Mouse (Mus musculus): ENCODE data around the gene Sertad1.
"Not testable (repeated sequence)": the region's sequence is repeated elsewhere in the genome, so short reads cannot be mapped to it uniquely, and the experiment has no call there.

Gene Sertad1

GRCm38 (mm10) chr7:27473835-27474489 lies 12.7 kb upstream of the Sertad1 start:
- DNase-seq: no peak

- peak; percentile 100 for DNase-seq
Measured at GRCm38 (mm10) chr7:27474490-27474954, 12.2 kb upstream of the Sertad1 start.

- DNase-seq: no peak
Measured at GRCm38 (mm10) chr7:27475596-27475995, 11.1 kb upstream of the Sertad1 start.

- DNase-seq: no peak
Measured at GRCm38 (mm10) chr7:27476098-27476635, 10.5 kb upstream of the Sertad1 start.

- no peak for DNase-seq
Measured at GRCm38 (mm10) chr7:27478561-27478960, 8.1 kb upstream of the Sertad1 start.

GRCm38 (mm10) chr7:27479750-27480149 lies 7.0 kb upstream of the Sertad1 start:
- no peak for DNase-seq

GRCm38 (mm10) chr7:27480506-27480905 lies 6.2 kb upstream of the Sertad1 start:
- peak; percentile 89 for DNase-seq

GRCm38 (mm10) chr7:27480927-27481626 lies 5.6 kb upstream of the Sertad1 start:
- no peak for DNase-seq

- DNase-seq: peak; percentile 100
Measured at GRCm38 (mm10) chr7:27481627-27481969, 5.1 kb upstream of the Sertad1 start.

GRCm38 (mm10) chr7:27483860-27484259 lies 2.9 kb upstream of the Sertad1 start:
- no peak for DNase-seq

GRCm38 (mm10) chr7:27486102-27486769 lies 474 bp upstream of the Sertad1 start:
- no peak for DNase-seq

GRCm38 (mm10) chr7:27487740-27488268 lies 1.1 kb downstream of the Sertad1 start:
- DNase-seq: peak; percentile 98

- DNase-seq: peak; percentile 95
Measured at GRCm38 (mm10) chr7:27489270-27489869, 2.7 kb downstream of the Sertad1 start.

GRCm38 (mm10) chr7:27490227-27490542 lies 3.5 kb downstream of the Sertad1 start:
- no peak for DNase-seq

GRCm38 (mm10) chr7:27490543-27491329 lies 4.0 kb downstream of the Sertad1 start:
- peak; percentile 100 for DNase-seq

GRCm38 (mm10) chr7:27491856-27492255 lies 5.1 kb downstream of the Sertad1 start:
- DNase-seq: peak; percentile 94

GRCm38 (mm10) chr7:27493022-27493421 lies 6.3 kb downstream of the Sertad1 start:
- peak; percentile 91 for DNase-seq

- DNase-seq: no peak
Measured at GRCm38 (mm10) chr7:27493450-27493849, 6.7 kb downstream of the Sertad1 start.

- DNase-seq: not testable (repeated sequence)
Measured at GRCm38 (mm10) chr7:27494659-27495367, 8.1 kb downstream of the Sertad1 start.

GRCm38 (mm10) chr7:27499036-27499435 lies 12.3 kb downstream of the Sertad1 start, which contains the start of gene Prx:
TSS of gene Prx (plus strand) at chr7:27499324.
- DNase-seq: no peak

- peak; percentile 97 for DNase-seq
Measured at GRCm38 (mm10) chr7:27501620-27502019, 14.9 kb downstream of the Sertad1 start.

Measured in heart, adult 11 months (tissue).